Mouse (Mus musculus): ENCODE measurements around the gene Fgfr2.

The Fgfr2 gene

GRCm38 (mm10) chr7:132823832-132824231 lies 299.3 kb downstream of the Fgfr2 start:
- no peak for DNase-seq (ENCODE audit: low read depth, low spot score)

- no peak for DNase-seq (ENCODE audit: low read depth, low spot score)
Measured at GRCm38 (mm10) chr7:132820692-132821091, 302.5 kb downstream of the Fgfr2 start.

GRCm38 (mm10) chr7:132817056-132817455 lies 306.1 kb downstream of the Fgfr2 start:
- no peak for DNase-seq (ENCODE audit: low read depth, low spot score)

- DNase-seq (ENCODE audit: low read depth, low spot score), result no peak
Measured at GRCm38 (mm10) chr7:132816528-132816927, 306.6 kb downstream of the Fgfr2 start.

- no peak for DNase-seq (ENCODE audit: low read depth, low spot score)
Measured at GRCm38 (mm10) chr7:132815081-132815480, 308.1 kb downstream of the Fgfr2 start.

- DNase-seq (ENCODE audit: low read depth, low spot score), result no peak
Measured at GRCm38 (mm10) chr7:132814089-132814450, 309.1 kb downstream of the Fgfr2 start.

GRCm38 (mm10) chr7:132813416-132814088 lies 309.6 kb downstream of the Fgfr2 start, which contains the start of gene Fam53b:
Gene Fam53b, minus strand, starts transcription at chr7:132813886.
- peak; percentile 77 for DNase-seq (ENCODE audit: low read depth, low spot score)

- peak; percentile 77 for DNase-seq (ENCODE audit: low read depth, low spot score)
Measured at GRCm38 (mm10) chr7:132812619-132813415, 310.3 kb downstream of the Fgfr2 start.

GRCm38 (mm10) chr7:132811716-132812618 lies 311.2 kb downstream of the Fgfr2 start:
- no peak for DNase-seq (ENCODE audit: low read depth, low spot score)

- DNase-seq (ENCODE audit: low read depth, low spot score), result peak; percentile 92
Measured at GRCm38 (mm10) chr7:132810879-132811278, 312.3 kb downstream of the Fgfr2 start.

- no peak for DNase-seq (ENCODE audit: low read depth, low spot score)
Measured at GRCm38 (mm10) chr7:132810368-132810767, 312.8 kb downstream of the Fgfr2 start.

GRCm38 (mm10) chr7:132809721-132810120 lies 313.4 kb downstream of the Fgfr2 start:
- no peak for DNase-seq (ENCODE audit: low read depth, low spot score)

GRCm38 (mm10) chr7:132808841-132809682 lies 314.1 kb downstream of the Fgfr2 start:
- peak; percentile 80 for DNase-seq (ENCODE audit: low read depth, low spot score)

GRCm38 (mm10) chr7:132808051-132808796 lies 314.9 kb downstream of the Fgfr2 start:
- DNase-seq (ENCODE audit: low read depth, low spot score), result no peak

- no peak for DNase-seq (ENCODE audit: low read depth, low spot score)
Measured at GRCm38 (mm10) chr7:132806926-132807857, 316.0 kb downstream of the Fgfr2 start.

- no peak for DNase-seq (ENCODE audit: low read depth, low spot score)
Measured at GRCm38 (mm10) chr7:132806286-132806685, 316.9 kb downstream of the Fgfr2 start.

- DNase-seq (ENCODE audit: low read depth, low spot score), result no peak
Measured at GRCm38 (mm10) chr7:132804951-132805350, 318.2 kb downstream of the Fgfr2 start.

GRCm38 (mm10) chr7:132804461-132804860 lies 318.7 kb downstream of the Fgfr2 start:
- DNase-seq (ENCODE audit: low read depth, low spot score), result no peak

- DNase-seq (ENCODE audit: low read depth, low spot score), result no peak
Measured at GRCm38 (mm10) chr7:132803962-132804361, 319.2 kb downstream of the Fgfr2 start.

Measured in ZHBTc4 (cell line).